Mouse (Mus musculus) embryonic fibroblast, embryonic 13.5 days (primary cell): ENCODE measurements around the gene Has1.

Experiments
- CTCF ChIP-seq: IDR thresholded peaks from 2 replicates; pipeline ENCODE4 v1.5.1; 2011; ENCODE audit warnings: mild to moderate bottlenecking, control low read depth, low read length, moderate library complexity, borderline replicate concordance; ENCODE audit not compliant: insufficient read depth
- POLR2A ChIP-seq: IDR thresholded peaks from 2 replicates; pipeline ENCODE4 v1.6.1; 2011; ENCODE audit warnings: low read depth, mild to moderate bottlenecking, control low read depth, low read length, moderate library complexity

- TF ChIP-seq POLR2A (peak; percentile 71), CTCF (no peak)
Measured at GRCm38 (mm10) chr17:17825921-17826591, 28.9 kb downstream of the Has1 start.
